Mouse (Mus musculus) embryonic stem cell, embryonic (primary cell): ENCODE data around the gene Gm20721.

Source experiments
- CTCF ChIA-PET, 4 experiments: fragments of 300-600 bp in 2 of 4; fragments of 350-600 bp in 2 of 4; sonication (Branson Sonifier 250); formaldehyde crosslinking; loops; one replicate each; lab custom pipeline; 2022; ENCODE audit warnings: inconsistent platforms in 2 of 4; lab: Charles Lee
- POLR2A ChIA-PET, 4 experiments: fragments of 300-600 bp in 2 of 4; fragments of 350-600 bp in 2 of 4; sonication (Branson Sonifier 250); formaldehyde crosslinking; loops; one replicate each; lab custom pipeline; 2022; ENCODE audit warnings: antibody characterized with exemption in 4 of 4, inconsistent platforms in 1 of 4; lab: Charles Lee

The Gm20721 gene

DNA sequence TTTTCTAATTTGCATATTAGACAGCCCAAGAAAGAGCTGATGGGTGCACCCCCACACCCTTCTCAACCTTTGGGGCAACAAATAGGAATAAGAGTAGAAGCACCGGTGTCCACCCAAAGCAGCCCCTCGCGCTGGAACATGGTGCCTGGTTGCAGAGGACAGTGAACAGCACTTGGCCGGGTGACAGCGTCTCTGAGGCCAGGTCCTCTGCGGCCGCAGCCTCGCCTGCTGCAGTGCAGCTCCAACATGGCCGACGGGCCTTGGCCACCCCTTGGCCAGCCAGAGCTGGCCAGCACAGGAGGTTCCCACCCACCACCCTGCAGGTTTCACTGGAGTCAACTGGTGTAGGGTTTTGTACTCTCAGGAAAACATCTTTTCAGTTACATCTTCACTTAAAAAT is 12.1 kb downstream of the Gm20721 start:
- POLR2A ChIA-PET: interaction anchor here in 3 of 4 experiments (0.7 to 1.8 kb wide), 6 partner anchors 9 to 123 kb away, joined by 3 to 7 read pairs (median 3); partner anchors contain the start of gene Gm20721 (in 1 of the 3)
- CTCF ChIA-PET: no interaction called here

DNA sequence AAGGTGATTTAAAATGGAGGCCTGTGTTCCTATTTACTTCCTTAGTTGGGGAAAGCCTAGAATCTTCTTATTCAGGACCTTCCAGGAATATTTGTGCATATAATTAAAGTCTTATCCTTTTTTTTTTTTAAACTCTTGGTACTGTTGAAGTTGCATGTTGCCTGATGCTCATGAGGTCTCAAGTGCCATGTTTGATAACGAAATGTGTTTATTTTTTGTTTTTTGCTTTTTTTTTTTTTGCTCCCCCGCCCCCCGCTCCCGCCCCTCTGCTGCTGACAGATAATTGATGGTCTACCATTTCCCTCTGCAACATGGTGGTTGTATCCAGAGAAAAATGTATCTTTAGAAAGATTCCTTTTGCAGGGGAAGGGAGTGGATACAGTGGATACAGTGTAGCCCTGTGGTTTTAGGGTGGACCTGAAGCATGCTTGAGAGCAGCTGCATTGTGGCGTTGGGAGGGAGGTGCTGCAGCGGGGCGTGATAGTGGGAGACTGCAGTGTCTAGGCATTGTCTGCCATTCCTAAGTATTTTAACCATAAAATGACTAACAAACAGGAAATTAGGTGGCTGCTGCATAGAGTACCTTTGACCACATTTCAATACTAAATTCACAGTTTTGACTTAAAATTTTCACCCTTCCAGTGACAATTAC is 13.1 kb downstream of the Gm20721 start:
- ChIA-PET CTCF (no interaction called here), POLR2A (no interaction called here)

DNA sequence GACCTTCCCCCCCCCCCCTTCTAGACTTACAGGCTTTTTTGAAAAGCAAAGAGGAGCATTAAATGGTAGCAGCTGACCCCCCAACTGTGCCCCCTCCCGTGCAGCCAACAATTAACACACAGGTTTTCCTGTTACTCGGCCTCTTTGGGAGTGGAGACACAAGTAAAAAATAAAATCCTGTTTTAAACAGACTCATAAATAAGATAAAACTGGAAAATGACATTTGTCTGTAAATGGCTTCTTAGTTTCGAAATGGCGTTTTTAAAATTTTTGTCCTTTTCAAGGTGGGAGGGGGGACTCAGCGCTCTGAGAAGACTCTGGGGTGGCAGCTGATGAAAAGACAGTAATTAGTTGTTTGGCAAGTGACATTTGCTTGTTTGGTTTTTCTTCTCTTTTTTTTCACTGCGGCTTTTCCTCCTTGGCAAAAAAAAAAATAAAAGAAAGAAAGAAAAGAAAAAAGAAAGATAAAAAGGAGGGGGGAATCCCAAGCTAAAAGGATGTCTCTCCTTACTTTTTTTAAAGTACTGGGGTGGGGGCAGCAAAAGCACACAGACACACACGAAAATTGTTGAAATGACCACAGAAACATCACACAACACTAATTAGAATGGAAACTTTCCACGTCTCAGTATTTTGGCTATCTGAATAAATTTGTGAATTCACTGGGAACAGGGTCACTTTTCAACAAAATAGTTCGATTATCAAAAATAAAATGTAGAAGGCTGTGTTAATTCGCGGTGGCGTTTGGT is 15.1 kb downstream of the Gm20721 start:
- CTCF ChIA-PET: interaction anchor here in 1 of 4 experiments (0.6 to 0.9 kb wide), 2 partner anchors 47 to 130 kb away, joined by 3 read pairs; partner anchors contain the start of gene Gnas
- POLR2A ChIA-PET: interaction anchor here in 2 of 4 experiments (0.6 to 1.1 kb wide), 6 partner anchors 10 to 586 kb away, joined by 3 to 9 read pairs (median 4); no protein-coding TSS in a partner anchor

DNA sequence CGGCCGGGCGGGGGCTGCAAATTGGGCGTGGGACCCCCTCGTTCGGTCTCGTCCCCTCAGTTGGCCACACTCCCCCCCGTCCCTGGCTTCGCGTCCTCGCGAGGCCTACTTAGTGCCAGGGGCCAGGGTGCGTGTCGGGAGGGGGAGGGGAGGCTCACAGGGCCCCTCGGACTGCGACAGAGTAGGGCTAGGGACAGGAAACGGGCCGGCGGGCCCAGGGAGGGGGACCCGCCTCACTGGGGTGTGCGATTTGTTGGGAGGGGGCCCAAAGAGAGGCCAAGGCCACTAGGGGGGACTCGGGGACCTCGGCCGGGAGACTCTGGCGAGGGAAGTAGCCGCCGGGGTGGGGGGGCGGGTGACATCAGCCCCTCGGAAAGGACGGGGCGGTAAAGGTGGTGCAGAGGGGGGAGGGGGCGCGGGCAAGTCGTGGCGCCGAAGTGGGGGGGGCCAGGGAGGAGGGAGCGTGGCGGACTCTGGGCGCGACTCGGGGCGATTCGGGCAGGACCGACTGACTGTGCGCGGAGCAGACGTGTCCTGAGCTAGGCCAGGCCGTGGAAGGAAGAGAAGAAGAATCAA is 15.8 kb downstream of the Gm20721 start:
- ChIA-PET CTCF (interaction anchor here in 1 of 4 experiments (0.6 to 0.9 kb wide), 2 partner anchors 46 to 131 kb away, joined by 3 read pairs; partner anchors contain the start of gene Gnas), POLR2A (interaction anchor here in 2 of 4 experiments (0.6 to 1.1 kb wide), 6 partner anchors 11 to 425 kb away, joined by 3 to 9 read pairs (median 4); no protein-coding TSS in a partner anchor)

DNA sequence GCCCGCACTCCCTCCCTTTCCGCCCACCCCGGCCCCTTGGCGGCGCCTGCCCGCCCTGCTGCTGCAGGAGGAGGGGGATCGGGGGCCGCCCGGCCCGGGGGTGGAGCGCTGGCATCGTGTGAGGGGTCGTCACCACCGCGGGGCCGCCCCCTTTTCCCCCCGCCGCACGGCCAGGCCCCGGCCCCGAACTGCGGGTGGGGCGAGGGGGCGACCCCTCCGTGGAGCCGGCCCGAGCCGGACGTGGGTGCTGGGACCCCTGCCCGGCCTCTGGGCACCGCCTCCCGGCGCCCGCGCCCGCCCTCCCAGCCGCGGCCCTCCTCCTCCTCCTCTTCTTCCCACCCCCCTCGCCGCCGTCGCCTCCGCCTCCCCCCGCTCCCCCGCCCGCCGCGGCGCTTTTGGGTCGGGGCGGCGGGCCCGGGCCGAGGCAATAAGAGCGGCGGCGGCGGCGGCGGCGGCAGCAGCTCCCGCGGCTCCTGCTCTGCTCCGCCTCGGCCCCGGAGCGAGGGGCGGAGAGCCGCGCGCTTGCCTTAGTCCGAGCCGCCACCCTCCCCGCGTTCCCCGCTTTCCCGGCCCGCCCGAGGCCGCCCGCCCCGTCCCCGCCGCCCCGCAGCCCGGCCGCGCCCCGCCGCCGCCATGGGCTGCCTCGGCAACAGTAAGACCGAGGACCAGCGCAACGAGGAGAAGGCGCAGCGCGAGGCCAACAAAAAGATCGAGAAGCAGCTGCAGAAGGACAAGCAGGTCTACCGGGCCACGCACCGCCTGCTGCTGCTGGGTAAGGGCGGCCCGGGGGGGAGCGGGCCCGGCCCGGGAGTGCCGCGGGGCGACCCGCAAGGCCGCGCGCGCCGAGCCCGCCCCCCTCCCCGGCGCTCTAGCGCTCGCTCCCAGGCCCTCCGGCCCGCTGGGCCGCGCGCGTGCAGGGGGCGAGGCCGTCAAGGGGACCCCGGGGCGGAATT is 16.6 kb downstream of the Gm20721 start:
- POLR2A ChIA-PET: interaction anchor here in 3 of 4 experiments (0.6 to 2.0 kb wide), 6 partner anchors 9 to 68 kb away, joined by 3 to 6 read pairs (median 4); partner anchors contain the start of gene Gm20721 (in 1 of the 3)

DNA sequence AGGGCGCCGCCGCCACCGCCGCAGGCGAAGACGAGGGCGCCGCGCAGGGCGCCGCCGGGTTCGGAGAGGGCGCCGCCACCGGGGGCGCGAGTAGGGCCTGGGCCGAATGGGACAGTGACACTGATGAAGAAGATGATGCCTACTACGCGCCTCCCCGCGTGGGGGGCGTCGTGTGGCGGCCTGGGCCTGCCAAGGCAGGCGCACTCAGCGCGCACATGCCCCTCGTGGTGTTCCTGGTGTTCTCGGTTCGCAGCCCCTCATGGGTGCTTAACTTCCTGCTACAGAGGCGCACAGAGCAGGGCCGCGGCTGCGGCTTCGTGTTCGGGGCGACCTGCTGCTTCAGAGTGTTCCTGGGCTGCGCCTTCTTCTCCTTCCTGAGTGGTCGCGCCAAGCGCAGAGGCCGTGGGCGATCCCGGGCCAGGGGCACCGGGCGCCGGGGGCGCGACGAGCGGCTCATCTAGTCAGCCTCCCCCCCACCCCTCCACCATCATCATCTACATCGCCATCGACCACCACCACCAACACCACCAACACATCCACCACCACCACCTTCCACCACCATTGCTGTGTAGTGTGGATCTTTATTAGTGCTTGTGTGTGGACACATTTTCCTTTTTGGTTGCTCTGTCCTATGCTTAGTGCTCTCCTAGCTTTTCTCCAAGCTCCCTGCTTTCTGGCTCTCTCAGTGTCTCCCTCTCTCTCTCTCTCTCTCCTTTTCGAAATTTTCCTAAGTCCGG is 17.4 kb downstream of the Gm20721 start:
- ChIA-PET POLR2A (interaction anchor here in 3 of 4 experiments (0.6 to 2.8 kb wide), 10 partner anchors 10 to 135 kb away, joined by 3 to 10 read pairs (median 3); partner anchors contain the start of genes Atp5e (in 1 of the 3) and Gm20721 (in 1 of the 3)), CTCF (interaction anchor here in 1 of 4 experiments (1.3 kb wide), 1 partner anchor 345 kb away, joined by 3 read pairs; no protein-coding TSS in a partner anchor)

More for the DNA sequence above, 16.6 kb downstream of the Gm20721 start:
- CTCF ChIA-PET: interaction anchor here in 1 of 4 experiments (1.3 kb wide), 1 partner anchor 344 kb away, joined by 3 read pairs; no protein-coding TSS in a partner anchor

DNA sequence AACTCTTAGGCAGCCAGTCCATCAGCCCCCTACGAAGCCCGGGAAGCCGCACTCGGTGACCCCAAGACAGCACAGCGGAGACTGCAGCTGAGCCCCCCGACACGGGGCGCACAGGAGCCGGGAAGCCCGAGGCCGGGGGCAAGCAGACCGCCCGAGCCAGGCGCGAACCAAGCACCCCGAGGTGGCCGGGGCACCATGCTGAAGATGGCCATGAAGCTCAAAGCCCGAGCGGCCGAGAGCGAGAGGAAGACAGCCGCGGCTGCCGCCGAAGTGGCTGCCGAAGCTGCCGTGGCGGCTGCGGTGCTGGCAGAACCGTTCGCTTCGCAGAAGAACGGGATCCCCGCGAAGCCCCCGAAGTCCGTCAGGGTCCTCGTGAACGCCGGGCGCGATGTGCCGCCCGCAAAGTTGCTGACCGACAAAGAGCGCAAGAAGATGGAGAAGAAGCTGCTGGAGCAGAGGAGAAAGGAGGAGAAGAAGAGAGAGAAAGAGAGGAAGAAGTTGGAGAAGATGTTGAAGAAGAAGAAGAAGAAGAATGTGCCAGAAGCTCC is 18.1 kb downstream of the Gm20721 start:
- POLR2A ChIA-PET: interaction anchor here in 2 of 4 experiments (0.6 to 2.8 kb wide), 7 partner anchors 11 to 135 kb away, joined by 3 to 10 read pairs (median 4); partner anchors contain the start of gene Atp5e (in 1 of the 2)
- CTCF ChIA-PET: interaction anchor here in 2 of 4 experiments (0.7 to 1.3 kb wide), 2 partner anchors 345 to 848 kb away, joined by 3 to 4 read pairs; no protein-coding TSS in a partner anchor

DNA sequence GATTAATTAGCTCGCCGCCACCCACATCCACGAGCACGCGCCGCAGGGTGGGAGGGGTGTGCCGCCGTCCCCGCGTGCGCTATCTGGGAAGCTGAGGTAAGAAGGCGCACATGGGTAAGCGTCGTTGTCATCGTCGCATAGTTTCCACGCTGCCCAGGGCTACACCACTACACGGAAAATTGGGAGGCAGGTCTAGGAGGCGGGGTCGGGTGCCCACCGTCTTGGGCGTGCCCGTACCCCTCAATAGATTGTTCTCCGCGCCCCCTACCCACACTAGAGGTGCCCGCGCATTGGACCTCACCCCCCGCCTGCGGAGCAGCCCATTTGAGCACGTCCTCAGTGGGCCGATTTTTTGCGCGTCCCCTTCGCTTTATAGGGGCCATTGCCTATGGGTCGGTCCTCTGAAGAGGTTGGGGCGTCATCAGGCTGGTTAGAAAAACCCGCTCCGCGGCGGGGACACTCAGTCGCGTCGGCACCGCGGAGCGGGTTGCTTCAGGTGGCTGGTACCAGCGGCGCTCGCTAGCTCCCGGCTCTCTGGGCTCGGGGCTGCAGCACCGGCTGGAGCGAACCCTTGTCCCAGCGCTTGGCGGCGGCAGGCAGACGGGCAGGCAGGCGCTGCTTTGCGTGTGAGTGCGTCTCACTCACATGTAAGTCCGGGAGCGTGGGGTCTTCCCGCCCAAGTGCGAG is 19.1 kb downstream of the Gm20721 start:
- CTCF ChIA-PET: interaction anchor here in 2 of 4 experiments (0.6 to 2.2 kb wide), 4 partner anchors 12 to 522 kb away, joined by 3 to 7 read pairs (median 4); no protein-coding TSS in a partner anchor
- POLR2A ChIA-PET: interaction anchor here (0.5 to 2.8 kb wide), 14 partner anchors 8 to 1064 kb away, joined by 3 to 10 read pairs (median 4); partner anchors contain the start of gene Atp5e (in 1 of the 4)

DNA sequence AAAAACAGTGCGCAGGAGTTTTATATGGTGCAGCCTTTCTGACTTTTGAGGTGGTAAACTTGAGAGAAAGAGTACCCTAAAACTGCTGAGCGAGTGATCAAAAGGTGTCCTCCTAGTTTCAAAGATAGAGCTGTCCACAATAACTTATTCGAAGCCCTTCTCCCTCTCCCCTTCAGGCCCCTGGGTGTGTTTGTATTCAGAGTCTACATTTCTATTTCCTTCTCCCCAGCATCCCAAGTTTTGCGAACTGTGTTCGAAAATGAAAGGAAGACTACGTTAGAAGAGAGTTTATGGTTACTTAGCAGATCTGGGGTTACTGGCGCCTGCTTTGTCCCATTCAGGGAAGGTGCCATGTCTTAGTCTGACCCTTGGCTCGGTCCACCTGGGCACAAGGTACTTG is 20.0 kb downstream of the Gm20721 start:
- ChIA-PET POLR2A (interaction anchor here in 3 of 4 experiments (0.6 to 2.8 kb wide), 4 partner anchors 12 to 591 kb away, joined by 3 to 10 read pairs (median 4); partner anchors contain the start of gene Atp5e (in 1 of the 3)), CTCF (interaction anchor here in 1 of 4 experiments (2.2 kb wide), 1 partner anchor 347 kb away, joined by 7 read pairs; no protein-coding TSS in a partner anchor)

DNA sequence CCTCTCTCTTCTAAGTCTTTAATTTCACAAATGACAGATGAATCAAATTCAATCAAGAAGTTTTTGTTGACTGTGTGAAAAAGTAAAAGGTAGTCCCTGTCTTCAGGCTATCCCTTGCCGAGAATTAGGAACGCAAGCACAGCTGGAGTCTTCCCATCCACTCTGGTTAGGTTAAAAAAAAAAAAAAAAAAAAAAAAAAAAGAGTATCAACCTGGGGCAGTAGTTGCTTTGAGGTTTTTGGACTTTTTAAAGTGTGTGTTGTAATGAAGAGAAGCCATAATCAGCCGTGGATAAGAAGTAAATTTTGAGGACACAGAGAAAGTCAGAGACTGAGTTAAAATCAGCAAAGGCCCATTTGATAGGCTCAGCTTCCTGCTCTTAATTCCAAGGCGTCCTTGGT is 20.5 kb downstream of the Gm20721 start:
- ChIA-PET POLR2A (interaction anchor here in 2 of 4 experiments (1.0 to 2.8 kb wide), 2 partner anchors 12 to 138 kb away, joined by 3 to 10 read pairs; partner anchors contain the start of gene Atp5e (in 1 of the 2)), CTCF (interaction anchor here in 1 of 4 experiments (2.2 kb wide), 1 partner anchor 348 kb away, joined by 7 read pairs; no protein-coding TSS in a partner anchor)

DNA sequence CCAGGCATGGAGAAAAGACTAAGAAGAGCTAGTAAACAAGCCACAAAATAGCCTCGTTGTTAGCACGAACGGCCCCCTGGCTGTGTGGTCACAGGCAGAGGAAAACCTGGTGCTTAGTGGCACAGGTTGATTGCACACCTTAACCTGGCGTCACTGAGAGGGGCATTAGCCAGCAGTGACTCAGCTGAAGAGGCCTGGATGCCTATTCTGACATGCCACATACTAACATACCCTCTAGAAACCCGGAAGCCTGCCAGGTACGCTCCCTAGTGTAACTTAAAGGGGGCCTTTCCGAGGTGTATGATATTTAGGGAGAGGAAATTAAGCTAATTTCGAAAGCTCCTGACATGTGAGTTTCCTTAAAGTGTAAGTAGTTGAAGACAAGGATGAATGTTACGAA is 29.9 kb downstream of the Gm20721 start:
- ChIA-PET POLR2A (interaction anchor here in 3 of 4 experiments (0.6 to 1.8 kb wide), 3 partner anchors 11 to 172 kb away, joined by 3 to 4 read pairs (median 3); no protein-coding TSS in a partner anchor), CTCF (interaction anchor here in 2 of 4 experiments (0.9 to 1.5 kb wide), 2 partner anchors 543 to 584 kb away, joined by 4 read pairs; no protein-coding TSS in a partner anchor)

DNA sequence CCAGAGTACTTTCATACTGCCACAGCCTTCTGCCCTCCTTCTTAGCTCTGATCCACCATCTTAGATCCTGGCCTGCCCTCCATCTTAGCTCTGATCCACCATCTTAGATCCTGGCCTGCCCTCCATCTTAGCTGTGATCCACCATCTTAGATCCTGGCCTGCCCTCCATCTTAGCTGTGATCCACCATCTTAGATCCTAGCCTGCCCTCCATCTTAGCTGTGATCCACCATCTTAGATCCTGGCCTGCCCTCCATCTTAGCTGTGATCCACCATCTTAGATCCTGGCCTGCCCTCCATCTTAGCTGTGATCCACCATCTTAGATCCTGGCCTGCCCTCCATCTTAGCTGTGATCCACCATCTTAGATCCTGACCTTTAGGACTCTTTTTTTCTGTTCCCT is 31.1 kb downstream of the Gm20721 start:
- CTCF ChIA-PET: interaction anchor here in 2 of 4 experiments (0.5 to 1.0 kb wide), 6 partner anchors 12 to 592 kb away, joined by 3 to 7 read pairs (median 3); no protein-coding TSS in a partner anchor
- POLR2A ChIA-PET: interaction anchor here in 1 of 4 experiments (0.7 kb wide), 1 partner anchor 499 kb away, joined by 3 read pairs; no protein-coding TSS in a partner anchor

DNA sequence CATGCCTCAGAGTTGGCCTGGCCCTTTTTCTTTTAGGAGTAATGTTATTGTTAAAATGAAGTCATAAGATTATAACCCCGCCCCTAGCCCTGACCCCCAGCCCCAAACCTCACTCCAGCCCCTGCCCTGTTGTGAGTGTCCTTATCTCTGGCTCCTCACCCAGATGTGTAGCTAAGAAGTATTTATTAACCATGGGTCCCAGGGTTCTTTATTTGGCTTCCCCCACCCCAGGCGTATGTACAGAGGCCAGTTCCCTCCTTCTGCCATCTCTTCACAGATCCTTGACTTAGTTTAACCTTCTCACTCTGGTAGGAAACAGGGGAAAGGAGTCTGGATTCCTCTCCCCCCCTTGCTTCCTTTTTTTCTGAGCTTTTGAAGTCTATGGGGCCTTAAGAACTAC is 33.9 kb downstream of the Gm20721 start:
- ChIA-PET POLR2A (interaction anchor here (0.5 to 1.0 kb wide), 5 partner anchors 14 to 362 kb away, joined by 3 to 6 read pairs (median 3); no protein-coding TSS in a partner anchor), CTCF (interaction anchor here (0.6 to 3.7 kb wide), 24 partner anchors 11 to 624 kb away, joined by 3 to 105 read pairs (median 5); no protein-coding TSS in a partner anchor)

DNA sequence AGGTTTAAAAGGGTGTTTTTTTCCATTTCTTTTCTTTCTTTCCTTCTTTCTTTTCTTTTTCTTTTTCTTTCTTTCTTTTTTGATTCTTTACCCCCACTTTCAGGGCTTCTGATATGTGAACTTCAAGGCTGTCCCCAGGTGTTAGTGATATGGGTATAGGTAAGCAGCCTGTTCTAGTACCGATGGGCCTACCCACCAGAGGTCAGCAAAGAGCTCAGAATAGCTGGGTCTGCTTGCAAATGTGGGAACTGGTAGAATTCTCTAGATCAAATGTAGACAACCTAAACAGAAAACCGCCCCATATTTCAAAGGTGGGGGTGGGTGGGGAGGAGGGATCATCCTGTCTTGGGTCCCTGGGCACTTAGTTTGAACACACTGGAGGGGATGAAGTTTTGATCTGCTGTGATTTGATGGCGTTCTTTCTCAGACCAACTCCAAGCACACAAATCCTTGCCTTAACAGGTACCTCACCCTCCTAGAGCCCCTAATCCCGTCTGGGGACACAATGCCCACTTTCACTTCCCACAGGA is 34.3 kb downstream of the Gm20721 start:
- CTCF ChIA-PET: interaction anchor here (0.6 to 3.7 kb wide), 33 partner anchors 10 to 625 kb away, joined by 3 to 105 read pairs (median 4); no protein-coding TSS in a partner anchor
- POLR2A ChIA-PET: interaction anchor here (0.5 to 1.1 kb wide), 12 partner anchors 15 to 654 kb away, joined by 3 to 6 read pairs (median 4); no protein-coding TSS in a partner anchor
